32 mouse cellular contexts compared by ENCODE assay signal in the genomic region with DNA sequence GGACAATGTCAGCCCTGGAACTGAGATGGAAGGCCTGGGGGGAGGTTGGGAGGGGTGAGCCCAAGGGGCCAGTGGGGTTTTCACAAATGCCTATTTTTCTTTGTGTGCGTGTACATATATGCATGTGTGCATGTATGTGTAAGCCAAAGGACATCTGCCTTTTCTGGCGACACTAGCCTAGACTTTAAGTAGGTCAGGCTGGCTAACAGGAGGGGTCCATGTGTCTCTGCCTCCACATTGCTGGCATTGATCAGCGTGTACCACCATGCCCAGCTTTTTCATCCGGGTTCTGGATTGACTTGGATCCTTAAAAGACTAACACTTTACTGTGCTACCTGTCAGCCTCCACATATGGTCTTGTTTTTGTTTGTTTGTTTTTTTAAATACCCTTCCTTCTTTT. TPM values are rescaled to one million over a fixed set of nuclear protein-coding genes. Genes with fewer than 3 reads are reported as not detected.
DNase-seq lines count a peak whose midpoint lies in the region; ATAC-seq lines count a peak whose summit lies in the region.
"Had no signal": no experiment of that assay in that cellular context is flagged by ENCODE, and none has a peak within 500 bp of the region (broad histone marks: within the 10 kb centered on the region; RNA-seq: fewer than 3 reads in every experiment).

No protein-coding gene starts in this region.

- intact Hi-C loops in heart, postnatal 36 days (cut with DNase I): loop anchor here (2.0 to 5.0 kb wide), 2 partner anchors 47 to 94 kb away; a partner anchor contains a TSS

- DNase-seq in cerebellum, adult 9-10 months: peak; percentile 67
- no peak for DNase-seq in cerebellum, adult 11-12 months
- DNase-seq in heart, postnatal 36 days: no peak
- DNase-seq in lung, postnatal 10 days: no peak
- DNase-seq in cerebellum, postnatal 14 days: peak; percentile 40 to 49
- DNase-seq: adrenal gland, postnatal 14 days; embryo, embryonic 11 days; gastrocnemius, postnatal 36 days; heart, adult 18-20 months; heart, postnatal 4 days; kidney, adult 8-10 months; kidney, postnatal 10 days; left cerebral cortex, postnatal 4 days; liver, postnatal 0 days had no signal

- no peaks in the 10 kb centered on the region for H3K9me3 ChIP-seq in heart, embryonic 13.5 days
- no peaks in the 10 kb centered on the region for H3K9me3 ChIP-seq in lung, embryonic 15.5 days
- H3K9me3 ChIP-seq: embryonic facial prominence, embryonic 12.5 days; hindbrain, embryonic 13.5 days; liver, embryonic 12.5 days; neural tube, embryonic 12.5 days had no signal

- WGBS in heart, embryonic 13.5 days: 82% methylated on average over 4 of the region's 4 CpGs
- WGBS in lung, embryonic 15.5 days: 80% methylated on average over 4 of the region's 4 CpGs

- H3K4me1 ChIP-seq in heart, embryonic 13.5 days: peaks cover 46% of the 10 kb centered on the region
- H3K4me1 ChIP-seq in lung, embryonic 15.5 days: peaks cover 35% of the 10 kb centered on the region

- peak overlapping the region; percentile 89 for H3K27ac ChIP-seq in heart, embryonic 13.5 days (replicated peaks)
- H3K27ac ChIP-seq in lung, embryonic 15.5 days: peak overlapping the region; percentile 12; the same call in 1 of the 2 replicates
- H3K27ac ChIP-seq: embryonic facial prominence, embryonic 12.5 days; hindbrain, embryonic 13.5 days; liver, embryonic 12.5 days; neural tube, embryonic 12.5 days had no signal

- H3K27me3 ChIP-seq in heart, embryonic 13.5 days (replicated peaks): no peaks in the 10 kb centered on the region
- H3K27me3 ChIP-seq in lung, embryonic 15.5 days: no peaks in the 10 kb centered on the region
- H3K27me3 ChIP-seq: embryonic facial prominence, embryonic 12.5 days; hindbrain, embryonic 13.5 days; neural tube, embryonic 12.5 days; Patski had no signal

- ATAC-seq in heart, embryonic 13.5 days (ENCODE audit: extremely low read depth, insufficient number of reproducible peaks, low FRiP score, low TSS enrichment): no peak
- no peak for ATAC-seq in lung, embryonic 15.5 days (ENCODE audit: borderline replicate concordance, extremely low read depth, low FRiP score, low TSS enrichment)
- ATAC-seq: forebrain, embryonic 14.5 days; liver, embryonic 12.5 days; liver, postnatal 0 days; Patski had no signal

- no peak overlapping the region for H3K4me2 ChIP-seq in heart, embryonic 13.5 days
- no peak overlapping the region for H3K4me2 ChIP-seq in lung, embryonic 15.5 days
- H3K4me2 ChIP-seq: embryonic facial prominence, embryonic 12.5 days; hindbrain, embryonic 13.5 days; liver, embryonic 12.5 days; midbrain, embryonic 11.5 days; neural tube, embryonic 12.5 days had no signal

- no peaks in the 10 kb centered on the region for H3K36me3 ChIP-seq in heart, embryonic 13.5 days
- no peaks in the 10 kb centered on the region for H3K36me3 ChIP-seq in lung, embryonic 15.5 days
- H3K36me3 ChIP-seq: embryonic facial prominence, embryonic 12.5 days; hindbrain, embryonic 13.5 days; liver, embryonic 12.5 days; neural tube, embryonic 12.5 days had no signal

- no peak overlapping the region for H3K4me3 ChIP-seq in heart, embryonic 13.5 days
- no peak overlapping the region for H3K4me3 ChIP-seq in lung, embryonic 15.5 days
- H3K4me3 ChIP-seq: embryonic facial prominence, embryonic 12.5 days; hindbrain, embryonic 13.5 days; liver, embryonic 12.5 days; myocyte; neural tube, embryonic 12.5 days had no signal

- no peak overlapping the region for H3K9ac ChIP-seq in heart, embryonic 13.5 days
- no peak overlapping the region for H3K9ac ChIP-seq in lung, embryonic 15.5 days
- H3K9ac ChIP-seq: embryonic facial prominence, embryonic 12.5 days; hindbrain, embryonic 13.5 days; liver, embryonic 12.5 days; liver, postnatal 0 days; neural tube, embryonic 12.5 days had no signal

RNA-seq across cellular contexts. Expression of a gene that starts 0.6 kb away (rescaled TPM):
- polyA plus RNA-seq in heart, embryonic 13.5 days (2015; fragmentation: Nextera tagmentation; extraction: Ambion mirVana): not detected in 2 replicates
- total RNA-seq in heart, postnatal 36 days (2021): not detected
- polyA plus RNA-seq in lung, embryonic 15.5 days (2015; fragmentation: Nextera tagmentation; extraction: Ambion mirVana): not detected in 2 replicates
- total RNA-seq: adrenal gland, postnatal 14 days; heart, adult 18-20 months; layer of hippocampus, postnatal 10 days; MEL; midbrain, postnatal 0 days had no signal
- polyA plus RNA-seq: embryonic facial prominence, embryonic 12.5 days; forebrain, embryonic 14.5 days; heart, embryonic 14.5 days; hindbrain, embryonic 13.5 days; intestine, embryonic 16.5 days; limb, embryonic 14.5 days; liver, embryonic 12.5 days; liver, postnatal 0 days; midbrain, embryonic 11.5 days; midbrain, postnatal 0 days; myocyte; neural tube, embryonic 12.5 days; Patski had no signal

RNA-seq across cellular contexts. Expression of a gene that starts 0.6 kb away (rescaled TPM):
- not detected in 2 replicates for polyA plus RNA-seq in heart, embryonic 13.5 days (2015; fragmentation: Nextera tagmentation; extraction: Ambion mirVana)
- not detected for total RNA-seq in heart, postnatal 36 days (2021)
- not detected in 2 replicates for polyA plus RNA-seq in lung, embryonic 15.5 days (2015; fragmentation: Nextera tagmentation; extraction: Ambion mirVana)
- total RNA-seq: adrenal gland, postnatal 14 days; gastrocnemius, postnatal 36 days; heart, adult 18-20 months; heart, postnatal 4 days; layer of hippocampus, postnatal 10 days; left cerebral cortex, adult 8-10 months; left cerebral cortex, postnatal 4 days; megakaryocyte progenitor cell, adult 5-6 weeks; MEL; midbrain, postnatal 0 days had no signal
- polyA plus RNA-seq: embryonic facial prominence, embryonic 12.5 days; forebrain, embryonic 14.5 days; heart, embryonic 14.5 days; hindbrain, embryonic 13.5 days; intestine, embryonic 16.5 days; limb, embryonic 14.5 days; liver, embryonic 12.5 days; liver, postnatal 0 days; midbrain, embryonic 11.5 days; midbrain, postnatal 0 days; myocyte; neural tube, embryonic 12.5 days; Patski had no signal

RNA-seq across cellular contexts. Expression of a gene that starts 6.4 kb away (rescaled TPM):
- 0.22 and 0.45 TPM in 2 replicates for polyA plus RNA-seq in heart, embryonic 13.5 days (2015; fragmentation: Nextera tagmentation; extraction: Ambion mirVana)
- total RNA-seq in heart, postnatal 36 days (2021): not detected
- 10.6 and 13.3 TPM in 2 replicates for polyA plus RNA-seq in lung, embryonic 15.5 days (2015; fragmentation: Nextera tagmentation; extraction: Ambion mirVana)
- total RNA-seq: adrenal gland, postnatal 14 days; gastrocnemius, postnatal 36 days; heart, postnatal 4 days; left cerebral cortex, postnatal 4 days; megakaryocyte progenitor cell, adult 5-6 weeks had no signal
- polyA plus RNA-seq: forebrain, embryonic 14.5 days; limb, embryonic 14.5 days; liver, embryonic 12.5 days; liver, postnatal 0 days; midbrain, embryonic 11.5 days had no signal

RNA-seq across cellular contexts. Expression of a gene that starts 22.6 kb away (rescaled TPM):
- 1.8 and 2.1 TPM in 2 replicates for polyA plus RNA-seq in heart, embryonic 13.5 days (2015; fragmentation: Nextera tagmentation; extraction: Ambion mirVana)
- total RNA-seq in heart, postnatal 36 days (2021): 1 to 10 TPM; 4.6 to 5.1 TPM
- 2.8 and 3.3 TPM in 2 replicates for polyA plus RNA-seq in lung, embryonic 15.5 days (2015; fragmentation: Nextera tagmentation; extraction: Ambion mirVana)
- total RNA-seq: megakaryocyte progenitor cell, adult 5-6 weeks had no signal

RNA-seq across cellular contexts. Expression of a gene that starts 47.7 kb away (rescaled TPM):
- 12.1 and 14.0 TPM in 2 replicates for polyA plus RNA-seq in heart, embryonic 13.5 days (2015; fragmentation: Nextera tagmentation; extraction: Ambion mirVana)
- 10 to 100 TPM in 1 of 2 experiments, 1 to 10 TPM in 1; 9.8 to 10.6 TPM for total RNA-seq in heart, postnatal 36 days (2021)
- polyA plus RNA-seq in lung, embryonic 15.5 days (2015; fragmentation: Nextera tagmentation; extraction: Ambion mirVana): 24.5 and 24.6 TPM in 2 replicates

Comparison
In these comparisons a context has a peak if more than half of its experiments do, and no peak if none do; other contexts are left out.
1. DNase-seq: peak in cerebellum, adult 9-10 months (single experiment) and cerebellum, postnatal 14 days (2 of 2); none in cerebellum, adult 11-12 months (single experiment), heart, postnatal 36 days (0 of 2) and lung, postnatal 10 days (single experiment).